Mouse (Mus musculus) liver, embryonic 16.5 days (tissue): ENCODE measurements at regions not wholly inside any gene's neighbourhood (a gene's known extent, or its start where the extent isn't known, plus 50 kb on each side); places are given as distances from the start of the nearest gene placed in this dataset.

Experiments used
- ATAC-seq: fragments of 200-750 bp; cut with Nextera tagmentation; 2 replicates; pipeline ENCODE4 v1.8.0; 2017; ENCODE audit warnings: low read depth, mild to moderate bottlenecking, moderate number of reproducible peaks, moderate library complexity
- H3K27ac ChIP-seq: fragments of 300-500 bp; sonication (generic); 2 replicates; pipeline ENCODE4 v1.5.1; 2014; ENCODE audit warnings: mild to moderate bottlenecking, low read length
- H3K27me3 ChIP-seq: fragments of 300-500 bp; sonication (generic); 2 replicates; pipeline ENCODE4 v1.6.1; 2014; ENCODE audit warnings: low read depth, low read length, mixed read lengths; ENCODE audit not compliant: control insufficient read depth, insufficient read depth
- H3K36me3 ChIP-seq: fragments of 300-500 bp; sonication (generic); 2 replicates; pipeline ENCODE4 v1.6.1; 2014; ENCODE audit warnings: mild to moderate bottlenecking; ENCODE audit not compliant: control insufficient read depth, insufficient read depth
- H3K4me1 ChIP-seq: fragments of 300-500 bp; sonication (generic); 2 replicates; pipeline ENCODE4 v1.6.1; 2014; ENCODE audit warnings: low read depth, low read length, mixed read lengths; ENCODE audit not compliant: control insufficient read depth
- H3K4me2 ChIP-seq: fragments of 300-500 bp; sonication (generic); 2 replicates; pipeline ENCODE4 v1.6.1; 2014; ENCODE audit warnings: low read depth, low read length, mixed read lengths
- H3K4me3 ChIP-seq: fragments of 300-500 bp; sonication (generic); 2 replicates; pipeline ENCODE4 v1.5.1; 2014; ENCODE audit warnings: low read depth, mild to moderate bottlenecking, low read length
- H3K9ac ChIP-seq: fragments of 300-500 bp; sonication (generic); 2 replicates; pipeline ENCODE4 v1.6.1; 2014; ENCODE audit warnings: low read depth, low read length
- H3K9me3 ChIP-seq: fragments of 300-500 bp; sonication (generic); replicated peaks from 2 replicates; pipeline ENCODE4 v1.6.1; 2016; ENCODE audit warnings: low read length; ENCODE audit not compliant: control insufficient read depth
- WGBS: fragments of 180-500 bp; shearing (Covaris S2); extraction: QIAGEN DNeasy Blood & Tissue Kit; methylation state at CpG from one replicate; pipeline ENCODE4 v1.1.7; 2014; ENCODE audit not compliant: insufficient replicate concordance; 5-methylcytosine and 5-hydroxymethylcytosine counted together

DNA sequence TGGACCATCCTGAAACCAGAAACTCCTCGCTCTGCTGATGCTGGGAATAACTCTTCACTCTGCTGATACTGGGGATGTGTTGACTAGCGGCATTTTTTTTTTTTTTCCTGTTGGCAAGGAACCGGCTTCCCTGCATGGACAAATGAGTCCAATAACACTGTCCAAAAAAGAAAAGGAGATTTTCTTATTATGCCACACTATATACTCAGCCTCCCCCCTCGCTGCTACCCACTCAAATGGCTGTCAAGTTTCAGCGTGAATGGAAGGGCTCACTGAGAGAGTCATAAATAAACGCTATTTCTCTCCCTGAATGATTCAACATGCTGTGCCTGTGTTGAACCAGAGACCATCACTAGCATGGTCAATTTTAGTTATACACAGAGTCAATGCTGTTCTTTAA lies 489.2 kb upstream of the Arid1b start:
- H3K4me2 ChIP-seq = no peak overlapping the region
- no peak for ATAC-seq
- H3K9ac ChIP-seq = no peak overlapping the region
- H3K36me3 ChIP-seq = no peaks in the 10 kb centered on the region
- WGBS = 59% methylated on average over 6 of the region's 6 CpGs
- H3K4me3 ChIP-seq = no peak overlapping the region
- H3K27ac ChIP-seq = no peak overlapping the region
- no peaks in the 10 kb centered on the region for H3K27me3 ChIP-seq
- no peaks in the 10 kb centered on the region for H3K4me1 ChIP-seq
- H3K9me3 ChIP-seq = no peaks in the 10 kb centered on the region

DNA sequence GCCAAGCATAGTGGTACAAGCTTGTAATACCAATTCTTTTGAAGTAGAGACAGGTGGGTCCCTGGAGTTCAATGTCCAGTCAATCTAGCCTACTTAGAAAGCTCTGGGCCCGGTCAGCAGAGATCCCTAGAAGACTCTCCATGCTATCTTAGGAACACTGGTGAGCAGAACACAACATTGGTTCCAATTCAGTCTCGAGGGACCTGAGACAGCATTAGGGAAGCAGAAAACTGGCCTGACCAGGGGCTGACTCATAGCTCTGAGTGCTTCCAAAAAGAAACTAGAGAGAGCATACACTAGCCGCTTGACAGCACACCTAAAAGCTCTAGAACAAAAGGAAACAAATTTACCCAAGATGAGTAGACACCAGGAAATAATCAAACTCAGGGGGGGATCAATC lies 484.6 kb upstream of the Arid1b start:
- H3K27me3 ChIP-seq = no peaks in the 10 kb centered on the region
- H3K4me3 ChIP-seq = no peak overlapping the region
- H3K27ac ChIP-seq = no peak overlapping the region
- H3K4me1 ChIP-seq = no peaks in the 10 kb centered on the region
- H3K9ac ChIP-seq = no peak overlapping the region
- H3K36me3 ChIP-seq = no peaks in the 10 kb centered on the region
- no peak overlapping the region for H3K4me2 ChIP-seq
- H3K9me3 ChIP-seq = no peaks in the 10 kb centered on the region
- WGBS = 42% methylated on average over 3 of the region's 3 CpGs
- no peak for ATAC-seq

DNA sequence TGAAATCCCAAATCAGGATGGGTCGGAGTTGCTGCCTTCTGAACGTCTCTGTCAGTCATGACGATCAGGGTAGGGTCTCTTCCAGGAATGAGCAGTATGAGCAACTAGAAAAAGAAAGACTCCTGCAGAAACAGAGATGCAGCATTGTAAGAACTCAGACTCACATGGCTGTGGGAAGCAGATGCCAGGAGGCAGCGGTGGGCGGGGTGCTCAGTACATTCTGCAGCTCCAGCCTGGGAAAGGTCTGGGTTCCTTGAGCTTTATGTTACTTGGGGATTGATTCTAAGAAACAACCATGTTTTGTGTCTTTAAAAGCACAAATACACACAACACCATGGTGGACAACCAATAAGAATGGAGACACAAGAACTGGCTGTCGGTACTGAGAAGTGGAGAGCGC lies 478.0 kb upstream of the Arid1b start:
- Histone ChIP-seq H3K27ac (no peak overlapping the region), H3K4me2 (no peak overlapping the region), H3K27me3 (no peaks in the 10 kb centered on the region), H3K9ac (no peak overlapping the region), H3K4me1 (no peaks in the 10 kb centered on the region), H3K9me3 (no peaks in the 10 kb centered on the region), H3K4me3 (no peak overlapping the region), H3K36me3 (no peaks in the 10 kb centered on the region)
- ATAC-seq = no peak
- 75% methylated on average over 7 of the region's 7 CpGs for WGBS

GRCm38 (mm10) chr17:4516846-4517245 lies 477.3 kb upstream of the Arid1b start:
- Histone ChIP-seq H3K9ac (no peak overlapping the region), H3K4me1 (no peaks in the 10 kb centered on the region), H3K4me2 (no peak overlapping the region), H3K9me3 (no peaks in the 10 kb centered on the region), H3K4me3 (no peak overlapping the region), H3K36me3 (no peaks in the 10 kb centered on the region), H3K27ac (no peak overlapping the region), H3K27me3 (no peaks in the 10 kb centered on the region)
- ATAC-seq = no peak
- 53% methylated on average over 3 of the region's 3 CpGs for WGBS

- ATAC-seq = no peak
- Histone ChIP-seq H3K9ac (no peak overlapping the region), H3K27ac (no peak overlapping the region), H3K4me3 (no peak overlapping the region), H3K4me1 (no peaks in the 10 kb centered on the region), H3K27me3 (no peaks in the 10 kb centered on the region), H3K4me2 (no peak overlapping the region), H3K9me3 (no peaks in the 10 kb centered on the region), H3K36me3 (no peaks in the 10 kb centered on the region)
- WGBS = 63% methylated on average over 4 of the region's 4 CpGs
Observed at GRCm38 (mm10) chr17:4521031-4521430, 473.1 kb upstream of the Arid1b start.

- Histone ChIP-seq H3K27ac (no peak overlapping the region), H3K4me1 (no peaks in the 10 kb centered on the region), H3K36me3 (no peaks in the 10 kb centered on the region), H3K4me3 (no peak overlapping the region), H3K9ac (no peak overlapping the region), H3K9me3 (no peaks in the 10 kb centered on the region), H3K4me2 (peak overlapping the region; percentile 20; the same call in 1 of the 2 replicates), H3K27me3 (no peaks in the 10 kb centered on the region)
- ATAC-seq = peak; percentile 64
- WGBS = 64% methylated on average over 7 of the region's 7 CpGs
Observed at GRCm38 (mm10) chr17:4526466-4526865, 467.7 kb upstream of the Arid1b start.

- ATAC-seq = no peak
- no peaks in the 10 kb centered on the region for H3K4me1 ChIP-seq
- 61% methylated on average over 2 of the region's 2 CpGs for WGBS
Observed at GRCm38 (mm10) chr17:4532126-4532525, 462.0 kb upstream of the Arid1b start.

GRCm38 (mm10) chr17:4540435-4540834 lies 453.7 kb upstream of the Arid1b start:
- no peaks in the 10 kb centered on the region for H3K4me1 ChIP-seq
- 68% methylated on average over 2 of the region's 2 CpGs for WGBS
- ATAC-seq = no peak
- H3K4me3 ChIP-seq = no peak overlapping the region
- H3K9ac ChIP-seq = no peak overlapping the region
- no peaks in the 10 kb centered on the region for H3K27me3 ChIP-seq
- no peak overlapping the region for H3K27ac ChIP-seq
- no peaks in the 10 kb centered on the region for H3K36me3 ChIP-seq
- H3K4me2 ChIP-seq = no peak overlapping the region
- H3K9me3 ChIP-seq = no peaks in the 10 kb centered on the region

More at GRCm38 (mm10) chr17:4532126-4532525, 462.0 kb upstream of the Arid1b start:
- Histone ChIP-seq H3K9me3 (no peaks in the 10 kb centered on the region), H3K27me3 (no peaks in the 10 kb centered on the region), H3K4me3 (no peak overlapping the region), H3K27ac (no peak overlapping the region), H3K4me2 (no peak overlapping the region), H3K36me3 (no peaks in the 10 kb centered on the region), H3K9ac (no peak overlapping the region)

GRCm38 (mm10) chr17:4541020-4541743 lies 452.9 kb upstream of the Arid1b start:
- H3K36me3 ChIP-seq = no peaks in the 10 kb centered on the region
- no peak for ATAC-seq
- no peak overlapping the region for H3K4me3 ChIP-seq
- H3K9ac ChIP-seq = no peak overlapping the region
- no peak overlapping the region for H3K27ac ChIP-seq
- WGBS = 46% methylated on average over 7 of the region's 7 CpGs
- no peaks in the 10 kb centered on the region for H3K27me3 ChIP-seq
- H3K4me1 ChIP-seq = no peaks in the 10 kb centered on the region
- no peak overlapping the region for H3K4me2 ChIP-seq
- H3K9me3 ChIP-seq = no peaks in the 10 kb centered on the region
